Mouse (Mus musculus) spleen, adult 18-20 months (tissue): Measurements from ENCODE around the gene Npas2.

Experiments used
- DNase-seq, 2 experiments: peaks; one replicate each; pipeline ENCODE4 v3.0.0; 2022; ENCODE audit warnings: mixed read lengths in 2 of 2

The Npas2 gene

GRCm38 (mm10) chr1:39217584-39217983 is 24.1 kb downstream of the Npas2 start:
- no peak for DNase-seq

- no peak for DNase-seq
Measured at GRCm38 (mm10) chr1:39228401-39228800, 34.9 kb downstream of the Npas2 start.

GRCm38 (mm10) chr1:39230021-39230420 is 36.5 kb downstream of the Npas2 start:
- no peak for DNase-seq

DNA sequence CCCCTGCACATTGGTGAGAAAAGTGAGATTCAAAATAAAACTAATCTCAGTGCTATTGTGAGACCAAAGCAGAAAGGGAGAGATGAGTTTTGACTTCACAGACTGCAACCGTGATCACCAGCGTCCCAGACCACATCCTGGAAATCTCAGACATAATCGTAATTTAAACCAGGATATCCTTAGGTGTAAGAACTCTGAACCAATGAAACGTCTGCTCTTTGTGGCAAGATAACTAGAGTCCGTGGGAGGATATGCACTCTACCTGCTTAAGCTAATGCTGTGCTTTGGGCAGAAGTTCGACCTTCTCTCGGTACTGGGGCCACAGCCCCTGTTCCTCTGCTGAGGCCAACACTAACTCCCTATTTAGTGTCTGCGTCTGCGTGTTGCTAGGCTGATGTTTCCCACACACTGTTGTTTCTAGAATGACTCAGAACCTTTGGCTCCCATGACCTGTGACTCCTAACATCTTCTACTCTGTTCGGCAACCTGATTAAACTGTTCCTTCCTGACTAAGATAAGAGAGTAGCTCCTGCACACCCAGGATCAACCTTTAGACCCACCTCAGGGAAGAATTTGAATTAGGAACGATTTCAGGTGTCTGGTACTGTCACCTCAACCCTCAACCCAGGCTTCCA is 41.4 kb downstream of the Npas2 start:
- DNase-seq, result no peak

GRCm38 (mm10) chr1:39237503-39238255 is 44.1 kb downstream of the Npas2 start:
- no peak for DNase-seq

DNA sequence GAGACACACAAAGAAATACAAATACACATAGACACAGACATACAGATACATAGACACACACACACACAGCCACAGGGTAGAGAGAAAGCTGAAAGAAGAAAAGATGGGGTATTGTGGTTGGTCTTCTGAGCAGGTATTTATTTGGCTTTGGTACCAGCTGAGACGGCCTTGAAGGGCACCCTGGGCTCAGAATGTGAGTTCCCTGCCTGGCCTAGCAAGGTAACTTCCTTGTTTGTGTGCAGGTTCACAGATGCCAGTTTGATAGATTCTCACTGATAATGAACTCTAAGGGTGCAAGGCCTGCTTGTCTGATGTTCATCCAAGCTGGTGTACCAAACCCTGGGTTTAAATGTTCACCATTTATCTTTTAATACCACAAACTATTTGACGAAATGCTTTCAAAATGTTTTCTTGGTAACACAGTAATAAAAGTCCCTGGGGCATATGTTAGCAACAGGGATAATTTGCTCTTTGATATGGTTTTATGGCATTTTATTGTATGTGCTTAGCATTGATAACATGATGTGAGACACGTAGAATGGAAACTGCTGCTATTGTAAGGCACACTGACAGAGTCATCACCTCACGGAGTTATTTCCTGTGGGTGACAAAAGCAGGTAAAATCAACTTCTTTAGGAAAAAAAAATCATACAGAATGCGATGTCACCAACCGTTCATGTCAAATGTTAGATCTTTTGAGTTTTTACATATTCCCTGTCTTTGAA is 47.5 kb downstream of the Npas2 start:
- DNase-seq, result no peak

DNA sequence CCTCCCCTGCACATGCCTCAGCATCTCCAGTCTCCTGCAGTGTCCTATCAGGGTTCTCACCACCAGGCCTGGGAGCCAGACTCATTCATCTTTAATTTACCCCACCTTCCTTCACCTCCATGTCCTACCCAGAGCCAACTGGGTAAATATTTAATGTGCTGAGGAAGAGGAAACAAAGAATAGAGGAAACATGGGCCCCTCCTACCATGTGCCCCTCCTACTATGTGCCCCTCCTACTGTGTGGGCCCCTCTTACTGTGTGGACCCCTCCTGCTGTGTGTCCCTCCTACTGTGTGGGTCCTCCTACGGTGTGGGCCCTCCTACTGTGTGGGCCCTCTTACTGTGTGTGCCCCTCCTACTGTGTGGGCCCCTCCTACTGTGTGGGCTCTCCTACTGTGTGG is 51.2 kb downstream of the Npas2 start:
- DNase-seq, result no peak

GRCm38 (mm10) chr1:39251679-39252078 is 58.1 kb downstream of the Npas2 start:
- no peak for DNase-seq

GRCm38 (mm10) chr1:39253771-39254170 is 60.2 kb downstream of the Npas2 start:
- peak in 1 of 2 experiments; percentile 3 for DNase-seq

DNA sequence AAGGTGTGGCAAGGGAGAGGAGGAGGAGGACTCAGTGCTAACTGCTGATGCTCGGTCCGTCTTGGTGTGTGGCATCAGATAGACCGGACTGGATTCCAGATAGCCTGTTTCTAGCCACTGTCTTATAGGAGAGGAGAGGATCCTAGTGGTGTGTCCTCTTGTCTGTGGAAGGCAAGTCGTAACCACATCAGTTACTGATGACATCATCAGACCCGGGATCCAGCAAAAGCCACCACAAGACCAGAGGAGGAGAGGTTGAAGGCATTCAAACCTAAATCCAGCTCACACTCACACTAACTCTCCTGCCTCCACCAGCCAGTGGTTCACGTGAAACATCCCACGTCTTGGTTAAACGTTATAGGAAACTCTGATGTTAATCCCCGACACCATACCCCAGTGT is 62.5 kb downstream of the Npas2 start:
- no peak for DNase-seq

- DNase-seq, result no peak
Measured at GRCm38 (mm10) chr1:39256513-39257330, 63.2 kb downstream of the Npas2 start.

GRCm38 (mm10) chr1:39257331-39257594 is 63.7 kb downstream of the Npas2 start:
- no peak for DNase-seq

DNA sequence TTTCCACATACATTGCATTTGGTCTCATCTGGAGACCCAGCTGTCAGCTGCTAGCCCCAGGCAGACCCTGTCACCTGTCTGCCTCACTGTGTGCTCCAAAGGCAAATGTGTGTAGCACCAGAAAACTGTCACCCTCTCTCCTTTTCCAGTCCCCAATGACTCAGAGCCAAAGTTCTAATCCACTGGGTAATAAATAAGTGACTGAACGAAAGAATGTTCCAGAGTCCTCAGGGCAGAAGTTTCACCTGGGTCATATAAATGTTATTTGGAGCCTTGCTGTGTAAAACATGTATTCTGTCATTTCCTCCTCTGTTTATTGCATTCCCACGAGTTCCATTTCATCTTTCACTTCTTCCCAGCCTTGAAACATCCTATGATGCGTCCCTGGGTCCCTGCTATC is 66.1 kb downstream of the Npas2 start:
- DNase-seq, result no peak

- no peak for DNase-seq
Measured at GRCm38 (mm10) chr1:39260183-39260978, 66.8 kb downstream of the Npas2 start.

DNA sequence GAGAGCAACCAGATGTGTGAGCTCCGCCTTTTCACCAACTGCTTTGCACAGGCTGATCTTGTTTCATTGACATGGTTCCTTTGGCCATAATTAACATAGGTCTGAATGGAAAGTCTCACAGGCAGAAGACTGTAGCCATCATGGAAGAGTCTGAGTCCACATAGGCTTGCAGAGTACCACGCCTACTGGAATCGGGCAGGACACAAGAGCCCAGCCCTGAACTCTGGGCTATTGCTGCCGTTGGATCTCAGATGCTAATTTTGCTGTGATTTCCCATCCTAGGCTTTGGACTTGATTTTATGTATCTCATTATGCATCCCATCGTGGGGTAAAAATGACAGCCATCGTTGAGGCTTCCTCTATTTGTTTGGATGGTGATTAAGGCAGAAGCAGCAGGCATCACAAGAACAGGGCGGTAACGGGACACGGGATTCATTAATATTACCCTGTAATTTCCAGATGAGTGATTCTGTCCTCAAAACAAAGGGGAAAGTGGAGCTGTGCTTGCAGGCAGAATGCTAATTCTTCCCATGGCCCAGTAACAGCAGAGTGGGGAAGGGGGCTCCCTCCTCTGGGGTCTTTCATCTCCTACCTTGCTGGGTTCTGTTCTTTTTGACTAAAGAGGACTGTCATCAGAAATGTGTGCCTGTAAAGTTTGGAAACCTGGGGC is 73.4 kb downstream of the Npas2 start:
- DNase-seq, result no peak

- DNase-seq, result no peak
Measured at GRCm38 (mm10) chr1:39272976-39273375, 79.4 kb downstream of the Npas2 start.

DNA sequence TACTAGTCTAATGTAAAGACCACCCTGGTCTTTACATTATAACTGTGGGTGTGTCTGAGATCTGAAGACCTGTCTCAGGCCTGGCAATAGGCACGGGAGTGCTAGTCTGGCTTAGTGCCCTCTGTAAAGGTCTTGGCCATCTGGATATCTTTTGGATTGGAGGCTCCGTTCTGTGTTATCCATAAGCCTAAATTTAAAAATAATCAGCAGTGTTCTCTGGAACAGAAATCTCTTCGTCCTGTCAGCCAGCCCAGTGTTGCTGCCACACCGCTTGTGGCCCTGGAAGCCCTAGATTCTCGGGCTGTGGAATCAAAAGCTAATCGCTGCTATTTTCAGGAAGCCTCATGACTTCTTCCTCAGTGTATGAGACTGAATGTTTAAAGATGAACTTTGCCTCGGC is 86.9 kb downstream of the Npas2 start:
- DNase-seq, result no peak

- DNase-seq, result no peak
Measured at GRCm38 (mm10) chr1:39280989-39281875, 87.7 kb downstream of the Npas2 start.

DNA sequence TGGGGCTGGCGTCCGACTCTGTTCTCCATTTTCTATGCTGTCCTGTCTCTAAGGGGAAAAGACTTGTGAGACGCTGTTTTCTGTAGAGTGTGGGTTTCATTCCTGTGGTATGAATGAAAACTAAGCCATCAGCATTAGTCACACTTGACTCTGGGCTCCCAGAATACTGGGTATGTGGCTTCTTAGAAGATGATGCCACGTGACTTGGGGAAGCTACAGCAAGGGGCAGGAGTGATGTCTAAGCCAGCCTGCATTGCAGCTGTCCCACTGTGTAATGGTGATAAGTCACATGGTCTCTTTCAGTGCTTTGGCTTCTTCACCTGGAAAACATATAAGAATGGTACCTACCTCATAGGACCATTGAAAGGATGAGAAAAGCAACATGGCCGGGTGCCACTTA is 88.4 kb downstream of the Npas2 start:
- no peak for DNase-seq

DNA sequence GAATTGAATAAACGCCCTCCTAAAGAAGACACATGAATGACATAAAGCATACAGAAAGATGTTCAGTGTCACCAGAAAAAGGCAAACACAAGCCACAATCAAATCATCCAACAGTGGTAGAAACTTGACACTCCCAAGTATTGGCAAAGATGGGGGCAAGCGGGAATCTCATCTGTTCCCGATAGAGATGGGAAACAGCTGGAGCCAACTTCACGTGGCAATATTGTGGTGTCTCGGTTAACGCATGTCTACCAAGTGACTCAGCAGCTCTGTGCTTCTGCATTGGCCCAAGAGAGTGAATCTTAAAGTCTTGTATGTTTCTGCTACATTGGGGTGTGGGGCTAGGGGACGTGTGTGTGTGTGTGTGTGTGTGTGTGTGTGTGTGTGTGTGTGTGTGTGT is 89.8 kb downstream of the Npas2 start:
- DNase-seq, result no peak

DNA sequence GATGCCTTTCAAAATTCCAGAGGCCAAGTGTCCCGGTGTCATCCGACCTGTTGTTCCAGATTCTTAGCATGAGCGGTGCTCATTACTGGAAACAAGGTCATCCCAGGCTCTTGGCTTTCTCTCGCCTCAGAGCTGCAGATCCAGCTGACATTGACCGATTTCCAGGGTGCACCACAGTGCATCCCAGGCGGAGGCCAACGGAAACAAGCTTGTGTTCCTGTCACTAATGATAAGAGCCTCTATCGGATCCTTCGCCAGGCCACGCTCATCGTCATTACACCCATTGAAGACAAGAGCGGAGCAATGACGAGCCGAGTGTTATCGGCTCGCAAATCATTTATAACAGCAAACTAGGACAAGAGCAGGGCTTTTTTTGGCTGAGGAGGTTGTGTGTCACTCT is 91.3 kb downstream of the Npas2 start:
- no peak for DNase-seq
